Mouse (Mus musculus): ENCODE results near the gene Olfr322. TPM values are rescaled to one million over a fixed set of nuclear protein-coding genes. Genes with fewer than 3 reads are reported as not detected.

The Olfr322 gene
- polyA plus RNA-seq (2012; rRNA removed): 0.03 and 0.07 TPM in 2 replicates
- polyA plus RNA-seq (2014; fragmentation: Nextera tagmentation; extraction: Ambion mirVana): 0.14 TPM in 1 of 2 replicates, not detected in the other

DNA sequence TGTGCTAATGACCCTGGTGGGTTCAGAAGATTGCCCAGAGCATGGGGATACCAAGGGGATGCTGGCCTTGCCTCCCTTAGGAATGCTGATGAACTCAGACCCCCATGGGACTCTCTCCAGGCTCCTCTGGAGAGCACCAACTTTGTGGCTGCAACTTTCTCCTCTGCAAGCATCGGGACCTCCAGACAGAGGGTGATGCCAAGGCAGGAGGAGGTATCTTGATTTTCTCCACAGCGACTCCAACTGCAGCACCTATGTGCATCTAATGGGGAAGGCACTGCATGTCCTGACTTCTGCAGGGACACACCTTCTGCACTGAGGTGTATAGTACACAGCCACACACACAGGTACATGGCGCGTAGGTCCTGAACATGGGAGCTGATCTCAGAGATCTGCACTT, at the start of gene Olfr322:
Gene Olfr322, plus strand, starts transcription at position 187 of the 400 bp plus-strand sequence.
- no peak within 1 kb of the TSS for H3K9ac ChIP-seq (replicated peaks)
- no peak within 1 kb of the TSS for H3K4me2 ChIP-seq (ENCODE audit: low read depth)
- DNase-seq (ENCODE audit: low read depth in 3 of 3, low spot score in 3 of 3) (no peak), ATAC-seq (ENCODE audit: insufficient read depth) (no peak)
- H3K36me3 ChIP-seq (replicated peaks; ENCODE audit: control insufficient read depth, insufficient read depth, low read depth): no peaks in the 10 kb centered on the region
- WGBS (ENCODE audit: insufficient replicate concordance): 73% methylated on average over 4 of the region's 4 CpGs
- H3K9me3 ChIP-seq (ENCODE audit: control insufficient read depth, low read length): no peaks in the 10 kb centered on the region
- no peaks in the 10 kb centered on the region for H3K27me3 ChIP-seq (ENCODE audit: control insufficient read depth, insufficient read depth, low read length)
- H3K4me3 ChIP-seq (ENCODE audit: insufficient read depth in 1 of 2, low read depth in 2 of 2, low read length in 2 of 2): no peak within 1 kb of the TSS
- no peaks in the 10 kb centered on the region for H3K4me1 ChIP-seq (replicated peaks; ENCODE audit: control insufficient read depth in 2 of 2, insufficient read depth in 2 of 2, low read length in 1 of 2)
- no peak within 1 kb of the TSS for H3K27ac ChIP-seq
- TF ChIP-seq EP300 (IDR thresholded peaks at IDR 0.05; ENCODE audit: low read depth) (no peak), CTCF (IDR thresholded peaks at IDR 0.05; ENCODE audit: low read depth) (no peak)

DNA sequence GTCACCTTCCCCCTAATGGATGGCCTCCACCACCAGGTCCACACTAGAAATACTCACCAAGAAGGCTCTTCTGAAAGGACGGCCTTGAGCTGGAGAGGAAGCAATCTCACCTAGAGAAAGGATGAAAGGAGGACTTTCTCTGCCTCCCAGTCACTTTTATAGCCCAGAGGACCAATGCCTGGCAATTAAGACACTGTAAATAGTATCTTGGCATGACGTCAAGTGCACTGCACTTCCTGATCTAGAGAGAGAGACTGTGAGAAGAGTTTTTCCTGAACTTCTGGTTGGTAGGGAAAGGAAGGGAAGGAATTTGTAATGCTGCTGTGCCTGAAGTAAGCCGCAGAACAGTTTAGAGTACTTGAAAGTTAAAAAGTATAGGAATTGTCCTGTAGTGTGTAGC, 45.2 kb upstream of the Olfr322 start:
- Histone ChIP-seq H3K27me3 (ENCODE audit: control insufficient read depth, insufficient read depth, low read length) (no peaks in the 10 kb centered on the region), H3K36me3 (replicated peaks; ENCODE audit: control insufficient read depth, insufficient read depth, low read depth) (no peaks in the 10 kb centered on the region), H3K4me2 (ENCODE audit: low read depth) (no peak overlapping the region), H3K4me3 (ENCODE audit: insufficient read depth in 1 of 2, low read depth in 2 of 2, low read length in 2 of 2) (no peak overlapping the region), H3K27ac (no peak overlapping the region), H3K4me1 (replicated peaks; ENCODE audit: control insufficient read depth in 2 of 2, insufficient read depth in 2 of 2, low read length in 1 of 2) (no peaks in the 10 kb centered on the region), H3K9me3 (ENCODE audit: control insufficient read depth, low read length) (no peaks in the 10 kb centered on the region), H3K9ac (replicated peaks) (no peak overlapping the region)
- ATAC-seq (ENCODE audit: insufficient read depth): no peak
- 40% methylated on average over 3 of the region's 3 CpGs for WGBS (ENCODE audit: insufficient replicate concordance)
- DNase-seq (ENCODE audit: low read depth in 3 of 3, low spot score in 3 of 3): no peak
- TF ChIP-seq EP300 (IDR thresholded peaks at IDR 0.05; ENCODE audit: low read depth) (no peak), CTCF (IDR thresholded peaks at IDR 0.05; ENCODE audit: low read depth) (no peak)

DNA sequence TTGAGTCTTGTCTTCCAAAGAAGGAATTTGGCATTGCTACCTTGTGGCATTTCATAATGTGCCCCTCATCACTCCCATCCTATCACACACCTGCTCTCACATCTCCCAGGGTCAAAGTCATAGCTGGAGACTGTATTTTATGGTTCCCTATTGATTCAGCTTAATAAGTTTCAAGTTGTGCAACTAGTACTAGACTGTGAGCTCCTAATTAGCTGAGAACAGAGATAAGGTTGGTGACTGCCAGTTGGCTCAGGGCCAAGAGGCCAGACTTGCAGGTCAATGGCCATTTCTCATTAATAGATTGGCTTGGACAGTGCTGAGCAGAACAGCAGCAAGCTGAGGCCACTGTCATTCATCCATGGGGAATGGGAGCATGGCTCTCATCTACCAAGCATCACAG, 44.1 kb upstream of the Olfr322 start:
- no peak overlapping the region for H3K4me3 ChIP-seq (ENCODE audit: insufficient read depth in 1 of 2, low read depth in 2 of 2, low read length in 2 of 2)
- no peaks in the 10 kb centered on the region for H3K4me1 ChIP-seq (replicated peaks; ENCODE audit: control insufficient read depth in 2 of 2, insufficient read depth in 2 of 2, low read length in 1 of 2)
- TF ChIP-seq EP300 (IDR thresholded peaks at IDR 0.05; ENCODE audit: low read depth) (no peak), CTCF (IDR thresholded peaks at IDR 0.05; ENCODE audit: low read depth) (no peak)
- no peaks in the 10 kb centered on the region for H3K9me3 ChIP-seq (ENCODE audit: control insufficient read depth, low read length)
- no peak for DNase-seq (ENCODE audit: low read depth in 3 of 3, low spot score in 3 of 3)
- no peak overlapping the region for H3K4me2 ChIP-seq (ENCODE audit: low read depth)
- no peak overlapping the region for H3K9ac ChIP-seq (replicated peaks)
- H3K27me3 ChIP-seq (ENCODE audit: control insufficient read depth, insufficient read depth, low read length): no peaks in the 10 kb centered on the region
- no peaks in the 10 kb centered on the region for H3K36me3 ChIP-seq (replicated peaks; ENCODE audit: control insufficient read depth, insufficient read depth, low read depth)
- ATAC-seq (ENCODE audit: insufficient read depth): no peak
- no peak overlapping the region for H3K27ac ChIP-seq

DNA sequence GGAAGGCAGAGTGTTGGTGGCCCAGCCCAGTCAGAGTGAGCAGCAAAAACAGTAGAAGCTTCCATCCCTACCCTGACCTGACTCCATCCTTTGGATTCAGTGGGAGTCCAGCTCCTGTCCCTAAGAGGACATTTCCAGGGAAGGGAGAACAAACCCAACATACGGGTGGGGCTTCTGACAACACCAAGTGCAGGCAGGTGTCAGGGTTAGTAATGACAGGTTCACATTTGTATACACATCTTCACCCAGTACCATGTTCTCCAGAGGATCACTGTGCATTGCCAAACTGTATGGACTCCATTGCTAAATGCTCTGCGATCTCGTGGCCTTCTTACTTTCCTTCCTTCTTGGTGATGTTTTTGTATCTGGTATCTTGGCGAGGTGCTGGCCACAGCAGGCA, 42.6 kb upstream of the Olfr322 start, which contains the start of gene 2210407C18Rik:
Gene 2210407C18Rik, minus strand, starts transcription at position 101 of the 400 bp plus-strand sequence.
- 76% methylated on average over 4 of the region's 4 CpGs for WGBS (ENCODE audit: insufficient replicate concordance)
- H3K36me3 ChIP-seq (replicated peaks; ENCODE audit: control insufficient read depth, insufficient read depth, low read depth): no peaks in the 10 kb centered on the region
- DNase-seq (ENCODE audit: low read depth in 3 of 3, low spot score in 3 of 3) (no peak), ATAC-seq (ENCODE audit: insufficient read depth) (no peak)
- H3K9me3 ChIP-seq (ENCODE audit: control insufficient read depth, low read length): no peaks in the 10 kb centered on the region
- H3K9ac ChIP-seq (replicated peaks): no peak within 1 kb of the TSS
- no peak within 1 kb of the TSS for H3K27ac ChIP-seq
- no peak for TF ChIP-seq CTCF (IDR thresholded peaks at IDR 0.05; ENCODE audit: low read depth)
- no peak for TF ChIP-seq EP300 (IDR thresholded peaks at IDR 0.05; ENCODE audit: low read depth)
- H3K4me2 ChIP-seq (ENCODE audit: low read depth): no peak within 1 kb of the TSS
- no peaks in the 10 kb centered on the region for H3K27me3 ChIP-seq (ENCODE audit: control insufficient read depth, insufficient read depth, low read length)
- H3K4me1 ChIP-seq (replicated peaks; ENCODE audit: control insufficient read depth in 2 of 2, insufficient read depth in 2 of 2, low read length in 1 of 2): no peaks in the 10 kb centered on the region
- no peak within 1 kb of the TSS for H3K4me3 ChIP-seq (ENCODE audit: insufficient read depth in 1 of 2, low read depth in 2 of 2, low read length in 2 of 2)

DNA sequence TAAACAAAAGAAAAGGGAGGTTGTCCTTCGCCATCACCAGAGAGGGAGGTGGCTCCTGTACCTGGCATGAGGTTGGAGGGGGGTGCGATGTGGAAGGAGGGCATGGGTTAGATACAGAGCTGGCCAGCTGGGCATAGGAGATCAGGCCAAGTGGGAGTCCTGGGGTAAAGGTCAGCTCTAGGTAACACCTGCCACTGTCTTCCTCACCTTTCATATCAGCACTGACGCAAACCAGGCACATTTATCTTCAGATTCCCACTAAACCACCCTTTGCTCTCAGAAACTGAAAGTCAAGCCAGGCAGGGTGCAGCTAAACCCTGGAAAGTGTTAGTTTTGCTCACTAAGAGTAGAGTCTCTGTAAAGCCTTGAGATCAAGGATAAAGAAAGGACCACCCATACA, 40.2 kb upstream of the Olfr322 start:
- H3K4me2 ChIP-seq (ENCODE audit: low read depth): no peak overlapping the region
- DNase-seq (ENCODE audit: low read depth in 3 of 3, low spot score in 3 of 3): no peak

More for the DNA sequence above, 40.2 kb upstream of the Olfr322 start:
- no peaks in the 10 kb centered on the region for H3K27me3 ChIP-seq (ENCODE audit: control insufficient read depth, insufficient read depth, low read length)
- H3K4me1 ChIP-seq (replicated peaks; ENCODE audit: control insufficient read depth in 2 of 2, insufficient read depth in 2 of 2, low read length in 1 of 2): no peaks in the 10 kb centered on the region
- TF ChIP-seq EP300 (IDR thresholded peaks at IDR 0.05; ENCODE audit: low read depth) (no peak), CTCF (IDR thresholded peaks at IDR 0.05; ENCODE audit: low read depth) (no peak)
- H3K9ac ChIP-seq (replicated peaks): no peak overlapping the region
- 46% methylated on average over 3 of the region's 3 CpGs for WGBS (ENCODE audit: insufficient replicate concordance)
- no peak for ATAC-seq (ENCODE audit: insufficient read depth)
- H3K4me3 ChIP-seq (ENCODE audit: insufficient read depth in 1 of 2, low read depth in 2 of 2, low read length in 2 of 2): no peak overlapping the region
- no peaks in the 10 kb centered on the region for H3K36me3 ChIP-seq (replicated peaks; ENCODE audit: control insufficient read depth, insufficient read depth, low read depth)
- no peaks in the 10 kb centered on the region for H3K9me3 ChIP-seq (ENCODE audit: control insufficient read depth, low read length)
- H3K27ac ChIP-seq: no peak overlapping the region

Data from liver, embryonic 14.5 days (tissue).